Mouse (Mus musculus) 416B (cell line): ENCODE data around the gene Slc4a10.
"Not testable (repeated sequence)": the region's sequence is repeated elsewhere in the genome, so short reads cannot be mapped to it uniquely, and the experiment has no call there.

Source experiments
- DNase-seq: peaks from one replicate; pipeline ENCODE4 v3.0.0; 2011; ENCODE audit warnings: low read depth

Slc4a10 gene

GRCm38 (mm10) chr2:62046421-62046845, at the start of gene Slc4a10:
Gene Slc4a10, plus strand, starts transcription at chr2:62046462.
- no peak for DNase-seq

- DNase-seq: not testable (repeated sequence)
Observed at GRCm38 (mm10) chr2:62001251-62001650, 45.0 kb upstream of the Slc4a10 start.

GRCm38 (mm10) chr2:62018209-62018608, 28.1 kb upstream of the Slc4a10 start:
- DNase-seq: no peak

GRCm38 (mm10) chr2:62046861-62047503, 720 bp downstream of the Slc4a10 start:
- no peak for DNase-seq

- no peak for DNase-seq
Observed at GRCm38 (mm10) chr2:62047504-62048005, 1.3 kb downstream of the Slc4a10 start.

DNA sequence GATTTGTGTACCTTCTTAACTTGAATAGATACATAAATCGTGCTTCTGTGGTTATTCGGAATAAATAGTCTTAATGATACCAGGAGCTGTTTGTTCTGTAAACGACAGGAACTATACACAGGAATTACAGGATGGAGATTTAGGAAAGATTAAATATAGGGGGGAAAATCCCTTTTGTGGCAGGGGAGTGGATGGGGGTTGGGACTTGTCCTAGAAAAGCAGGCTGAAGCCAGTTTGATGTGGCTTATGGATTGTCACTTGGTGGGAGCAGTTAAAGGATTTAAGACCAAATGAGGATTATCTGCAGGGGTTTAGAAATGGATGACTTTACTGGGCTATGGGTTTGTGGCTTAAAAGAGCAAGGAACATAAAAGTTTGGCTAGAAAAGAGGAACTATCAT, 1.9 kb downstream of the Slc4a10 start:
- peak; percentile 8 for DNase-seq

- DNase-seq: no peak
Observed at GRCm38 (mm10) chr2:62076512-62076911, 30.2 kb downstream of the Slc4a10 start.

DNA sequence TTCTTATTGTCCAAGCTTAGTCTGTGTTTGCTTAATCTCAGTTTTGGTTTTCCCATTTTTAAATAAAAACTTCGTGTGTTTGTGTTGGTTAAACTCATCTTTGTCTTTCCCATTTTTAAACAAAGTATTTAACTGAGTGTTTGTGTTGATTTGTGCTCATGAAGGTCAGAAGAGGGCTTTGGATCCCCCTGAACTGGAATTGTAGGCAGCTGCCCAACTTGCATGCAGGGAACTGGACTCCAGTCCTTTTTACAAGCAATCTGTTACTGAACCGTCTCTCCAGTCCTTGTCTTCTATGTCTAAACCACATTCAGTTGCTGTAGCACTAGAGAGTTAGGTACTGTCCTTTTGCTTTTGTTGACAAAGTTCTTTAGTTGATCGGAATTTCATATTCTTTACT, 41.3 kb downstream of the Slc4a10 start:
- no peak for DNase-seq

- no peak for DNase-seq
Observed at GRCm38 (mm10) chr2:62088715-62089114, 42.5 kb downstream of the Slc4a10 start.

DNA sequence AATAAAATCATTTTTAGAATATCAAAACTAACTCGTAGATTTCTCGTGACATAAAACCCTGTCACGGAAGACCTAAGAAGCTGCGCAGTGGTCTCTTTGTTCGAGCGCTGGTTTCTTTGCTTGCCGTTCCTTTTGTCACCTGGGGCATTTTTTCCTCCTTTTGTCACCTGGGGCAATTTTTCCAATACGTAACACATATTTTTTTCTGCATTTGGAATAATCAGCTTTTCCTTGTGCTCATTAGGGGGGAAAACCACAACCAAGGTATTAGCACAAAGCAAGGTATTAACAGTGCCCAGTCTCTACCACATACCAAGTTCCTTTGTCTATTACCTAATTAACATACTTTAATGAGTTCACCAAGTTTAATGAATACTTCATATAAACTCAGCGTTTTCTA, 42.9 kb downstream of the Slc4a10 start:
- DNase-seq: no peak

DNA sequence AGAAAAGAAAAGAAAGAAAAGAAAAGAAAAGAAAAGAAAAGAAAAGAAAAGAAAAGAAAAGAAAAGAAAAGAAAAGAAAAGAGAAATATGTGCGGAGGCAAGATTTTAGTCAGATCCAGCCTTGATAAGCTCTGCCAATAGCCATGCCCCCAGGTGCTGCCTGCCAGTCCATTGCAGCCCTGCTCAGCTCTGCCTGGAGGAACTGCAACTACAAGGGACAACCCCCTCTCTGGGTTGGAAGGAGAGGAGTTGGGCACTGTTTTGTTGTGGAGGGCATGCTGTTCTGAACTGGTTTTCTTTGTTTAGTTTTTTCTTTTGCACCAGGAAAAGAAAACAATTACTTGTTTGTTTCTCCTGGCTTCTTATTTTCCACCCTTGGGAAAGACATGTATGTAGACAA, 54.3 kb downstream of the Slc4a10 start:
- no peak for DNase-seq

- peak; percentile 84 for DNase-seq
Observed at GRCm38 (mm10) chr2:62115346-62115745, 69.1 kb downstream of the Slc4a10 start.

DNA sequence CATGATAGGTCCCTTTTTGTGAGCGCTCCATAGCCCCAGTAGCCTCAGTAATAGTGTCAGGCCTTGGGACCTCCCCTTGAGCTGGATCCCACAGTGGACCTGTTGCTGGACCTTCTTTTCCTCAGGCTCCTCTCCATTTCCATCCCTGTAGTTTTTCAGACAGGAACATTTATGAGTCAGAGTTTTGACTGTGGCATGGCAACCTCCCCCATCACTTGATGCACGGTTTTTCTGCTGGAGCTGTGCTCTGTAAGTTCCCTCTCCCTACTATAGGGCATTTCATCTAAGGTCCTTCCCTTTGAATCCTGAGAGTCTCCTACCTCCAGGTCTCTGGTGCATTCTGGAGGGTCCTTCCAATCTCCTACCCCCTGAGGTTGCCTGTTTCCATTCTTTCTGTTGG, 83.7 kb downstream of the Slc4a10 start:
- no peak for DNase-seq

- peak; percentile 86 for DNase-seq
Observed at GRCm38 (mm10) chr2:62134911-62135310, 88.6 kb downstream of the Slc4a10 start.

- no peak for DNase-seq
Observed at GRCm38 (mm10) chr2:62147636-62148035, 101.4 kb downstream of the Slc4a10 start.

GRCm38 (mm10) chr2:62149421-62149820, 103.2 kb downstream of the Slc4a10 start:
- no peak for DNase-seq

GRCm38 (mm10) chr2:62150830-62151229, 104.6 kb downstream of the Slc4a10 start:
- DNase-seq: no peak

DNA sequence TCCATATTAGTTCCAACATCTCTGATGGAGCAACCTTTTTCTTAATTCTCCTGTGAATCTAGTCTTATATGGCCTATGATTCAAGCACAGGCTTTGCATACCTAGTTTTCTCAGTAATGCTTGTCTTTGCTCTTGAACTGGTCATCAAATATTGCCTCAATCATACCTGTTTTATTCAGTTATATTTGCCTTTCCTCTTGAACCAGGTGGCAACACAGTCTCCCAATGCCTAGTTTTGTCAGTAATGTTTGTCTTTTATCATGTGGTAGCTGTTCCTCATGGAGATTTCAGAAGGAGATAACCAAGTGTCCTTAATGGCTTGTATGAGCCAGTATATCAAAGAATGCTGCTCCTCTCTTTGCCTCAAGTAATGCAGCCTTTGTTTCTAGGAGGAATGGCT, 163.8 kb downstream of the Slc4a10 start:
- DNase-seq: no peak

DNA sequence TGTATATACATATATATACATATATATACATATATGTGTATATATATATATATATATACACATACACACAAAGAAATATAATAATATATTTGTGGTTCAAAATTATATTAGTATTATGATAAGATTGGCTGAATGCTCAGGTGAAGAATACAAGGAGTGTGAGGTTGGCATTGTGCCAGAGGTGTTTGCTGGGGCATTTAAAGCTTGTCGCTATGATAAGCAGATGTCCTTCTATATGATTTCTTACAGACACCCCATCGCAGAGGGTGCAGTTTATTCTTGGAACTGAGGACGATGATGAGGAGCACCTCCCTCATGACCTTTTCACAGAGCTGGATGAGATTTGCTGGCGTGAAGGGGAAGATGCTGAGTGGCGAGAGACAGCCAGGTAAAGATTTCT, 164.8 kb downstream of the Slc4a10 start:
- DNase-seq: no peak

DNA sequence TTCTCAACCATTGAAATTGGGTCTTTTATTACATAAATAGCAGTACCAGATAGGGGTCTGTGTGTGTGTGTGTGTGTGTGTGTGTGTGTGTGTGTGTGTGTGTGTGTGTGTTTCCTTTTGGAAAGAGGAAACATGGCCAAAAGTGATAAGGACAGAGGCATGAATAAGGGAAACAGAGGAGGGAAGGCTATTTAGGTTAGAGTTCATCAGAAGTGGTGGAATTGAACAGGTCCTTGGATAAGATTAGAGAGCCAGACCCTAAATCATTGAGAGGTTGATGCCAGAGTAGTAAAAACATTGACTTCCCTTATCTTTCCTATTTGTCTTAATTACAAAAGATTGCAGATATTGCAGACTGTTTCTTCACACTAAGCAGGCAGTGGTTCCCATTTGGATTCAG, 181.3 kb downstream of the Slc4a10 start:
- peak; percentile 82 for DNase-seq

GRCm38 (mm10) chr2:62231271-62231670, 185.0 kb downstream of the Slc4a10 start:
- no peak for DNase-seq

DNA sequence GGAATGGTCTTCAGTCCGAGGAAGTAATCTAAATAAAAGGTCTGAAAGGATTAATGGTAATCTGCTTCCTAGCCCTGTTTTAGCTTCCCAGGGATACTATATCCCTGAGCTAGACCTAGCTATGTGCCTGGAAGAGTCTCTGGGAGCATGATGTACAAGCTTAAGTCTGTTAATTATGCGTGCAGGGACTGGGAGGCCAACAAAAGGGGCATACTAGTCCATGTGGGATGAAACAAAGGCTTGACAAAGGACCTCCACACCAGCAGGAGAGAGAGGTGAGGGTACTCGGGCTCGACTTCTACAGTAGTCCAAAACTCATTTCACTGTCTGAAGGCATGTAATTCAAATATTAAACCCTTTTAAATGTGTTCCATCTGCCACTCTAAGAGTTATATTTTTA, 197.9 kb downstream of the Slc4a10 start:
- no peak for DNase-seq

GRCm38 (mm10) chr2:62268467-62268866, 222.2 kb downstream of the Slc4a10 start:
- no peak for DNase-seq

DNA sequence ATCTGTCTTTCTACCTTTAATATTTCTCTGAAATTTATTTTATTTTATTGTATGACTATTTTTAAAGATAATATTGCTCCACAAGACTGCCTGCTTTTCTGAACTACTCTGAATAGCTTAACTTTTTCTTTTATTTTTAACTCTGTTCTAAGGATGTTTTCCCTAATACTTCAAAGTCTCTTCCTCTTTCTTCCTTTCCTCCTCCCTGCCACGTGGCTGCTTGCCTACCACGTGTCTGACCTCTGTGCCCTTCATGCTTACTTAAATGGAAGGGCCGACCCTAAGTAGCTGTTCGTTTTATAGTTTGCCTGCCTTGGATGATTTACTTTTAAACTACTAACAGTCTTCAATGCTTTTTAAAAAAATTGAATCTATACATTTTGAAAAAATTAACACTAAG, 225.6 kb downstream of the Slc4a10 start:
- DNase-seq: no peak
